Mouse (Mus musculus) heart, adult 11 months (tissue): ENCODE results near the gene Prss27.
"Not testable (repeated sequence)": the region's sequence is repeated elsewhere in the genome, so short reads cannot be mapped to it uniquely, and the experiment has no call there.

Experiments
- DNase-seq: peaks from one replicate; pipeline ENCODE4 v3.0.0; 2022

Gene Prss27

GRCm38 (mm10) chr17:24035087-24035486, 2.9 kb upstream of the Prss27 start:
- DNase-seq = no peak

- DNase-seq = no peak
Measured at GRCm38 (mm10) chr17:24036954-24037353, 990 bp upstream of the Prss27 start.

- no peak for DNase-seq
Measured at GRCm38 (mm10) chr17:24037360-24037759, 584 bp upstream of the Prss27 start.

- DNase-seq = no peak
Measured at GRCm38 (mm10) chr17:24044482-24044881, 6.5 kb downstream of the Prss27 start.

- no peak for DNase-seq
Measured at GRCm38 (mm10) chr17:24045608-24046007, 7.7 kb downstream of the Prss27 start.

GRCm38 (mm10) chr17:24046026-24046425, 8.1 kb downstream of the Prss27 start:
- DNase-seq = no peak

- peak; percentile 95 for DNase-seq
Measured at GRCm38 (mm10) chr17:24048053-24048452, 10.1 kb downstream of the Prss27 start.

- DNase-seq = no peak
Measured at GRCm38 (mm10) chr17:24049008-24049407, 11.1 kb downstream of the Prss27 start.

- no peak for DNase-seq
Measured at GRCm38 (mm10) chr17:24056636-24057625, 19.0 kb downstream of the Prss27 start.

- no peak for DNase-seq
Measured at GRCm38 (mm10) chr17:24057730-24058245, 19.8 kb downstream of the Prss27 start.

- no peak for DNase-seq
Measured at GRCm38 (mm10) chr17:24062459-24063155, 24.7 kb downstream of the Prss27 start.

- DNase-seq = no peak
Measured at GRCm38 (mm10) chr17:24068271-24068670, 30.3 kb downstream of the Prss27 start.

- no peak for DNase-seq
Measured at GRCm38 (mm10) chr17:24069531-24069930, 31.6 kb downstream of the Prss27 start.

- DNase-seq = peak; percentile 99
Measured at GRCm38 (mm10) chr17:24072919-24073696, 35.2 kb downstream of the Prss27 start, which contains the start of gene Kctd5. Kctd5 (minus strand) TSS chr17:24073485.

- no peak for DNase-seq
Measured at GRCm38 (mm10) chr17:24077101-24077500, 39.2 kb downstream of the Prss27 start.

GRCm38 (mm10) chr17:24084593-24084992, 46.6 kb downstream of the Prss27 start:
- DNase-seq = no peak

GRCm38 (mm10) chr17:24086399-24086798, 48.5 kb downstream of the Prss27 start:
- DNase-seq = not testable (repeated sequence)

GRCm38 (mm10) chr17:24090575-24090974, 52.6 kb downstream of the Prss27 start:
- DNase-seq = no peak
